8 mouse cellular contexts compared by ENCODE assay signal in the genomic region with DNA sequence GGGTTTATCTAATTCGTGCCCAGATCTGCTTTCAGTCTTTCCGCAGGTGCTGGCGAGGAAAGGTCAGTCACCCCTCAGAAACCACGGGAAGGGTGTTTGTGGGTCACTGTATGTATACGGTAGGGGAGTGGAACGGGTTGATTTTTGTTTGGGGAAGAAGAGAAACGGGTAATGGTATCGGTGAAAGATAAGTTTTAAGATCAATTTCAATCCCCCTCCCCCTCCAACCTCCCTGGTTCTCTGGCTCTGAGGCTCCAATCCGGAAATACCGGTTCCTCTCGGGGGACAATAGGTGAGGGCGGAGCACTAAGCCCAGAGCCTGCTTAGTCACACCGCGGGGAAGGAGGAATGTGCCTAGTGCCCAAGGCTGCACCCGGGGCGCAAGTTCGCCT. TPM values are rescaled to one million over a fixed set of nuclear protein-coding genes. Genes with fewer than 3 reads are reported as not detected.
DNase-seq lines count a peak whose midpoint lies in the region; ATAC-seq and TF ChIP-seq lines count a peak whose summit lies in the region.

No protein-coding gene starts in this region.

- no peak overlapping the region for H3K27ac ChIP-seq in cerebellum, adult 2 months (ENCODE audit: insufficient read depth, low read length)
- peak overlapping the region; percentile 84 for H3K27ac ChIP-seq in heart, embryonic 15.5 days
- H3K27ac ChIP-seq in stomach, embryonic 15.5 days, result peak overlapping the region; percentile 97

- 5% methylated on average over 17 of the region's 17 CpGs for WGBS in cerebellum, adult 2 months
- WGBS in heart, embryonic 15.5 days, result under 1% methylated on average over 17 of the region's 17 CpGs
- 2% methylated on average over 17 of the region's 17 CpGs for WGBS in stomach, embryonic 15.5 days

- H3K9me3 ChIP-seq in heart, embryonic 15.5 days (replicated peaks), result no peaks in the 10 kb centered on the region
- no peaks in the 10 kb centered on the region for H3K9me3 ChIP-seq in stomach, embryonic 15.5 days

- TF ChIP-seq POLR2A in cerebellum, adult 2 months (IDR thresholded peaks at IDR 0.05; ENCODE audit: borderline replicate concordance, insufficient read depth, low read length), result no peak

- peak overlapping the region; percentile 84 for H3K4me2 ChIP-seq in heart, embryonic 15.5 days
- H3K4me2 ChIP-seq in stomach, embryonic 15.5 days, result peak overlapping the region; percentile 87

- no peak for TF ChIP-seq CTCF in cerebellum, adult 2 months (IDR thresholded peaks at IDR 0.05; ENCODE audit: borderline replicate concordance, insufficient read depth, low read depth, low read length)

- H3K9ac ChIP-seq in heart, embryonic 15.5 days, result peak overlapping the region; percentile 63
- no peak overlapping the region for H3K9ac ChIP-seq in stomach, embryonic 15.5 days

- peak overlapping the region; percentile 42 for H3K4me3 ChIP-seq in cerebellum, adult 2 months (replicated peaks; ENCODE audit: insufficient read depth, low read depth, low read length)
- peak overlapping the region; percentile 67 for H3K4me3 ChIP-seq in heart, embryonic 15.5 days
- H3K4me3 ChIP-seq in stomach, embryonic 15.5 days (replicated peaks), result peak overlapping the region; percentile 61

- no peaks in the 10 kb centered on the region for H3K36me3 ChIP-seq in heart, embryonic 15.5 days
- no peaks in the 10 kb centered on the region for H3K36me3 ChIP-seq in stomach, embryonic 15.5 days

- no peaks in the 10 kb centered on the region for H3K27me3 ChIP-seq in cerebellum, adult 2 months (ENCODE audit: control insufficient read depth, insufficient read depth, low read length)
- no peaks in the 10 kb centered on the region for H3K27me3 ChIP-seq in heart, embryonic 15.5 days
- H3K27me3 ChIP-seq in stomach, embryonic 15.5 days (replicated peaks), result 0 out of 2 replicates have a peak, but pooled peaks cover 3% of the 10 kb centered on the region

- no peaks in the 10 kb centered on the region for H3K4me1 ChIP-seq in cerebellum, adult 2 months (ENCODE audit: control insufficient read depth, insufficient read depth, low read length)
- peaks cover 17% of the 10 kb centered on the region for H3K4me1 ChIP-seq in heart, embryonic 15.5 days (replicated peaks)
- peaks cover 12% of the 10 kb centered on the region; the same call in 1 of the 2 replicates for H3K4me1 ChIP-seq in stomach, embryonic 15.5 days

- DNase-seq in cerebellum, adult 2 months, result peak; percentile 3 to 10
- DNase-seq in cerebellum, adult 9-10 months, result no peak
- DNase-seq in embryo, embryonic 11 days, result peak; percentile 77
- peak; percentile 81 for DNase-seq in kidney, postnatal 10 days
- peak; percentile 71 to 85 for DNase-seq in lung, postnatal 4 days
- DNase-seq in frontal cortex, postnatal 25 days (ENCODE audit: low spot score in 2 of 2), result no peak

- no peak; the same call in 1 of the 2 replicates for ATAC-seq in heart, embryonic 15.5 days (replicated peaks; ENCODE audit: insufficient number of reproducible peaks, insufficient read depth, low FRiP score, low read depth)
- peak; percentile 84 for ATAC-seq in stomach, embryonic 15.5 days (ENCODE audit: insufficient read depth, low FRiP score, low read depth)

RNA-seq across cellular contexts. Expression of a gene that starts 0.5 kb away (rescaled TPM):
- polyA plus RNA-seq in cerebellum, adult 2 months (2012; rRNA removed), result 26.5 and 27.7 TPM in 2 replicates
- polyA plus RNA-seq in heart, embryonic 15.5 days (2015; fragmentation: Nextera tagmentation; extraction: Ambion mirVana), result 21.9 and 24.4 TPM in 2 replicates
- 34.5 and 39.2 TPM in 2 replicates for polyA plus RNA-seq in stomach, embryonic 15.5 days (2015; fragmentation: Nextera tagmentation; extraction: Ambion mirVana)

RNA-seq across cellular contexts. Expression of a gene that starts 55.1 kb away (rescaled TPM):
- 13.2 and 14.5 TPM in 2 replicates for polyA plus RNA-seq in cerebellum, adult 2 months (2012; rRNA removed)
- polyA plus RNA-seq in heart, embryonic 15.5 days (2015; fragmentation: Nextera tagmentation; extraction: Ambion mirVana), result 60.4 and 64.6 TPM in 2 replicates
- polyA plus RNA-seq in stomach, embryonic 15.5 days (2015; fragmentation: Nextera tagmentation; extraction: Ambion mirVana), result 39.3 and 44.3 TPM in 2 replicates

Comparison
In these comparisons a context has a peak if more than half of its experiments do, and no peak if none do; other contexts are left out.
1. DNase-seq: peak in cerebellum, adult 2 months (2 of 2), embryo, embryonic 11 days (single experiment), kidney, postnatal 10 days (single experiment) and lung, postnatal 4 days (2 of 2); none in cerebellum, adult 9-10 months (single experiment) and frontal cortex, postnatal 25 days (0 of 2).
2. Peak in every context shown above with its lines, with median percentiles within 50 percentile points of each other: H3K4me3 ChIP-seq.